Mouse (Mus musculus): ENCODE data around the gene Mief1.
A peak's percentile ranks its signal among the peaks of the same experiment; 100 is the strongest.

Gene Mief1

DNA sequence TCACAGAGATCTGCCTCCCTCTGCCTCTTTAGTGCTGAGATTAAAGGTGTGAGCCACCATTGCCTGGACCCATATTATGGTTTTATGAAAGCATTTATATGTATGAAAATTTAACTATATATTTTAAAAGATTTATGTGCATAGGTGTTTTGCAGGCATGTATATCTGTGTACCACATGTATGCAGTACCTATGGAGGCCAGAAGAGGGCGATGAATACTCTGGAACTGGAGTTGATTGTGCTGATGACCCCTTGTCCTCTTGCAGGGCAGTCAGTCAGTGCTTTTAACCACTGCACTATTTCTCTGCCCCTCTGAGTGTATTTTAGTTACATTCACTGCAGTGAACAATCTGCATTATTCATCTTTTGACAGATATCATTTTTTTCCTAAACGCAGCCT is 8.0 kb upstream of the Mief1 start:
- no peak for DNase-seq (ENCODE audit: extremely low read depth, low read depth, low spot score)

DNA sequence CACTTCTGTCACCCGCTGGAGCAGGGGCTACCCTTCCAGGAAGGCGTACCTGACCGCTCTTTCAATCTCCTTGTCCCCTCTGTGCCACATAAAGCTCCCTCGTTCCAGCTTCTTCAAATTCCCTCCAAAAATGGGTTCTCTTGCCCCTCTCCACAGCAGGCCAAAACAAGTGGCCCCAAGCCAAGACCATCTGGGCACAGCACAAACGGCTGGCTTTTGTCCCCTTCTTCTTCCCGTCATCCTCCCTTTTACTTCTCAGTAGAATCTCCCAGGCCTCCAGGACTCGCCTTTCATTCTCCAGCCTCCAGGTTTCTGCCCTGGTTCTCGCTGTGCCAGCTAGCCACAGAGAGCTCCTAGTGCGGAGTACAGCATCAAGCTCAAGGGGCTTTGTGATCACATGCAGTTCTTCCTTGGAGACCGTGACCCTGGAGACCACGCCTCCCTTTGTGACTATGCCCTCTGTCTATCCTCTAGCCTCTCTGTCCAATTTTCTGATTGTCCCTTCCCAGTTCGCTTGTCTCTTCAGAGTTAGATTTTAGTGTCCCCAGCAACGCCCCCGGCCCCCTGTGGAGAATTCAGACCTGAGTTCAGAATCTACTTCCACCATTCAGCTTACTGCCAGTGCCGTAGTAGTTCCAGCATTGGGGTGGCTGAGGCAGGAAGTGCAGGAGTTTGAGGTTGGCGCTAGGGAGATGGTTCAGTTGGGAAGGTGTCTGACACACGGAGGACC is 5.6 kb upstream of the Mief1 start:
- DNase-seq (ENCODE audit: extremely low read depth, low read depth, low spot score): no peak

DNA sequence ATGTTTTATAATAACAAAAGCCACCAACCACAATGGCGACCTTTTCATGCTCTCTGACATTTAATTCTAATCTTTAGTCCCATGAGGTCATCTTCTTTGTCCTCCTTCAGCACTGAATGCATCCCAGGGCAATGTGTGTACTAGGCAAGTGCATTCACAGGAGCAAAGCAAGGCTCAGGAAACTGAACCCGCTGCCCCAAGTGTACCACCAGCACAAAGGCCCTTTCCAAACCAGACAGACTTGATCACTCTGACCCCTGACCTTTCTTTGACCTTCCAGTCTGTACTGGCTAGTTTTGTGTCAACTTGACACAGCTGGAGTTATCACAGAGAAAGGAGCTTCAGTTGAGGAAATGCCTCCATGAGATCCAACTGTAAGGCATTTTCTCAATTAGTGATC is 1.5 kb upstream of the Mief1 start:
- DNase-seq (ENCODE audit: extremely low read depth, low read depth, low spot score): no peak

DNA sequence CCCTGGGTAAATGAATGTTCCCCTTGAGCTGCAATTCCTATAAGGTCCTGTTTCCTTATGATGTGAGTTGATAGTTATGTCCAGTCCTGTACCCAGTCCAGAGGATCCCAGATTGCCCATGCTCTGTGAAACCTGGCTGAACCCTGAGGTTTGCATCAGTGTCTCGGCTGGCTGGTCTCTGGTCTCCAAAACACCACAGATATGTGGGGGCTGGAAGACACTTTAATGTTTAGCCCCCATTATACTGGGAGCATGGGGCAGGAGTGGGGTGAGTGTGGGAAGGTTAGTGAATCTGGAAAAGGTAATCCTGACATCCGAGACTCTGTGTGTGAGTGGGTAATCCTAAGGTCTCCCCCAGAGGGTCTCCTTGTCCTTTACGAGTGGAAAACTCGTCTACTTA is 765 bp upstream of the Mief1 start:
- no peak for DNase-seq (ENCODE audit: extremely low read depth, low read depth, low spot score)

DNA sequence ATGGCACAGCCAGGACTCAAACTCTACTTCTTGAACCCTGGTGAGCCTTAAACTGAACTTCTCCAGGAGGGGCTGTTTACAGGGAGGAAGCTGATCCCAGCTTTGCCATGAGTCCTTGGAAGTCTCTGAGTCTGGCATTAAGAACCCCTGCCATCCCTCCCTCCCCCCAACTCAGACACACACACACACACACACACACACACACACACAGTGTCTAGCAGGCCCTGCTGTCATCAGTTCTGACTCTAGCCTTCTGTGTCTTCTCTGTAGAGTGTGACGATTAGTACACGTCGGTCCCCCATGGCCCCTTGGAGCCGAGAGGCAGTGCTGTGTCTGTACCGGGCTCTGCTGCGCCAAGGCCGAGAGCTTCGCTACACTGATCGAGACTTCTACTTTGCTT is 1.7 kb downstream of the Mief1 start, which contains the start of gene AC140267.1:
TSS of gene AC140267.1 (plus strand) at position 301 of the 400 bp plus-strand sequence.
- no peak for DNase-seq (ENCODE audit: extremely low read depth, low read depth, low spot score)

DNA sequence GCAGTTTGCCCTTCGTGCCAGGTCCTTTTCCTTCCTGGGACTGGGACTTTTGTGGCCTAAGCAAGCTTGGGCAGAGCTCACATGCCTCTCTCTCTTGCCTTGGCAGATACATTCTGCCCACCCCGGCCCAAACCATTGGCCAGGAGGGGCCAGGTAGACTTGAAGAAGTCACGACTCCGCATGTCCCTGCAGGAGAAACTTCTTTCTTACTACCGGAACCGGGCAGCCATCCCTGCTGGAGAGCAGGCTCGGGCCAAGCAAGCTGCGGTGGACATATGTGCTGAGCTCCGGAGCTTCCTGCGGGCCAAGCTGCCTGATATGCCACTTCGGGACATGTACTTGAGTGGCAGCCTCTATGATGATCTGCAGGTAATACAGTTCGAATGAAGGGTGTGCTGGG is 14.3 kb downstream of the Mief1 start:
- DNase-seq (ENCODE audit: extremely low read depth, low read depth, low spot score): no peak

DNA sequence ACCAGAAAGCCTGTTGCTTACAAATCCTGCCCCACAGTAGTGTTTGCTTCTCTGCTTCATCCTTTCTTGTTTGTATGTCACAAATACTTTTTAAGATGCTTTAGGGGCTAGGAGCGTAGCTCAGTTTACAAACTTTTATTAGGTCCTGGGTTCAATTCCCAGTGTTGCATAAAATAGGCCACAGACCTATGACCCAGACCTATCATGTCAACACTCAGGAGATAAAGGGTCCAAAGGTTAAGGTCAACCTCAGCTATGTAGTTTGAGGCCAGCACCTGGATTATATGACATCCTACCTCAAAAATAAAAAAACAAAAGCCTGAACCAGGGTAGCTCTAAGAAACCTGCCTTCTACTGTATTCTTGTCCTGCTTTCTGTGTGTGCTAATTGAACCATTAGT is 14.8 kb downstream of the Mief1 start:
- DNase-seq (ENCODE audit: extremely low read depth, low read depth, low spot score): no peak

DNA sequence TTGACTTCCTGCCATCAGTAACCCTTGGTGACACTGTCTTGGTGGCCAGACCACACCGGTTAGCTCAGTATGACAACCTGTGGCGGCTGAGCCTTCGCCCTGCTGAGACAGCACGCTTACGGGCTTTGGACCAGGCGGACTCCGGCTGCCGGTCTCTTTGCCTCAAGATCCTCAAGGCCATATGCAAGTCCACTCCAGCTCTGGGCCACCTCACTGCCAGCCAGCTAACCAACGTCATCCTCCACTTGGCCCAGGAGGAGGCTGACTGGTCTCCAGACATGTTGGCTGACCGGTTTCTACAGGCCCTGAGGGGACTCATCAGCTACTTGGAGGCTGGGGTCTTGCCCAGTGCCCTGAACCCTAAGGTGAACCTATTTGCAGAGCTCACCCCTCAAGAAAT is 15.9 kb downstream of the Mief1 start:
- DNase-seq (ENCODE audit: extremely low read depth, low read depth, low spot score): no peak

DNA sequence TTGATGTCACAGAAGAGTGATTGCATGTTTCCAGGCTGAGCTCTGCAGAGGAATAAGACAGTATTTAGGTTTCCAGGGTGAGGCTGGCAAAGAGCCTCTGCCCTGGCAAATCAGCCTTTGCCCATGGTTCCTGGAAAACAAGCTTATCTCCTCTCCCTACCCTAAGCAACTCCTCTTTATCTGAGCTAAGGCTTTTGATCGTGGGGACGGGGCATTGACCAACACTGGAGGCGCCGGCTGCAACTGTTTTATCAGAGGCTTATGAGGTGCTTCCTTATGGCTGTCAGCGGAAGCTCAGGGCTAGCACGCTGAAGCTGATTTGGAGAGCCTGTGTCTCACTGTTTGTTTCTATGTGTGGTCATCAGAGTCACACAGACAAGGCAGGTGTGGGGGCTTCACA is 16.8 kb downstream of the Mief1 start:
- DNase-seq (ENCODE audit: extremely low read depth, low read depth, low spot score): no peak

DNA sequence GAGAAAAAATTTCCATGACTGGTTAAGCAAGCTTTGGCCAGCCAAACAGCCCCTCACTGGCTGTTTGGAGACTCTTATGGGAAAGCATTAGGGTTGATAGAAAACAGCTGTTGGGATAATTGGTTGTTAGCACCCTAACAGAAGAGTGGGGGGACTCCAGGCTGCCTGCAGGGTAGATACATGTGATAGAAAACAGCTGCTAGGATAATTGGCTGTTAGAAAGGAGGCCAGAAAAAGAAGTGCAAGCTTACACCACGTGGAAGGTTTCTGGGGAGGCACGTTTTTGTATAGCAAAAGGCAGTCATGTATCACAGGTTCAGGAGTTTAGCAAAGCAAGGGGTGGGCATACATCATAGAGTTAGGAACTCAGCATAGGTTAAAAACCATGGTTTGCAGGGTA is 19.7 kb downstream of the Mief1 start:
- no peak for DNase-seq (ENCODE audit: extremely low read depth, low read depth, low spot score)

DNA sequence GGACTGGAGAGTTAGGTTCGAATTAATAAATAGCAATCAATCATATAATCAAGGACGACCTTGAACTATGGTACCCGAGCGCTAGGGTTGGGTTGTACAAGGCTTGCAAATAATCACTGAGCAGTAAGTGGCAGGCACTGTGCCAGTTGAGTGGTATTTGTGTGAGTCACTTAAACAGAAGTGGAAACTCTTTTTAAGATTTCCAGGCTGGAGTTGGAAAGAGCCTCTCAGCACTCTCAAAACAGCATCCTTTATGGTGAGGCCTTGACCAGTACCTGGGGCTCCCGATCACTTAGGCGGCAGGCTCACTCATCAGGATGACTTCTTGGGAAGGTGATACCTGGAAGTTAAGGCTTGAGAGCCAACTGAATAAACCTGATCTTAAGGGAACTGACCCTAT is 20.4 kb downstream of the Mief1 start:
- DNase-seq (ENCODE audit: extremely low read depth, low read depth, low spot score): no peak

DNA sequence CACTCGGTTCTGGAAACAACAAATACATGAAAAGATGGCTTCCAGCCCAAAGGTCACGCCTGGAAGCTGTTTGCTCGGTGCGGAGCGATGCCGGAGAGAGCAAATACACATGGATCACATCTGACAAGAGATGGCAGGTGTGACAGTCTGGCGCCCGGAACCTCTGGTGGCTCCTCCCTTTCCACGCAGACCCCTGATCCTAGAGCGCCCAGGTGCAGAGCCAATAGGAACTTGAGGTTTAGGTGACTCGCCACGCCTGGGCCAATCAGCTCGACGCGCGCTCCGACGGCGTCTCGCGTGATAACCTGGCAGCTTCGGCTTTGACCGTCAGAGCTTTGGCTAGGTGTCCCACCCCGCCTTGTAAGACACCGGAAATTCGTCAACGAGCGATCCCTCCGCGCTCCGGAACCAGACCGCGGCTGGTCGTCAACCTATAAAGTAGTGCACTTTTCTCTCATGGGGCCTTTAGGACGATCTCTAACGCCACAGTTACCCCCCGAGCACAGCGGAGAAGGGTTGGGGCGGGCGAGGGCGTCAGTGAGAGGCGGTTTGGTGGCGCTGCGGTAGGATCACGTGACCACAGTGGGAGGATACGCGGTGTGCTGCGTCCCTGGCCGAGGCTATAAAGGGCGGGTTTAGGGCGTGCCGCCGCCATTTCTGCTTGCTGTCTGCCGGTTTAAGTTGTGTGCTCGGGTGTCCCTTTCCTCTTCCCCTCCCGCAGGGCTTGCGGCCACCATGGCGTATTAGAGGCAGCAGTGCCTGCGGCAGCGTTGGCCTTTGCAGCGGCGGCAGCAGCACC is 21.2 kb downstream of the Mief1 start, which contains the start of gene Atf4:
TSS of gene Atf4 (plus strand) at position 338 of the 799 bp plus-strand sequence.
- DNase-seq (ENCODE audit: extremely low read depth, low read depth, low spot score): peak; percentile 97

DNA sequence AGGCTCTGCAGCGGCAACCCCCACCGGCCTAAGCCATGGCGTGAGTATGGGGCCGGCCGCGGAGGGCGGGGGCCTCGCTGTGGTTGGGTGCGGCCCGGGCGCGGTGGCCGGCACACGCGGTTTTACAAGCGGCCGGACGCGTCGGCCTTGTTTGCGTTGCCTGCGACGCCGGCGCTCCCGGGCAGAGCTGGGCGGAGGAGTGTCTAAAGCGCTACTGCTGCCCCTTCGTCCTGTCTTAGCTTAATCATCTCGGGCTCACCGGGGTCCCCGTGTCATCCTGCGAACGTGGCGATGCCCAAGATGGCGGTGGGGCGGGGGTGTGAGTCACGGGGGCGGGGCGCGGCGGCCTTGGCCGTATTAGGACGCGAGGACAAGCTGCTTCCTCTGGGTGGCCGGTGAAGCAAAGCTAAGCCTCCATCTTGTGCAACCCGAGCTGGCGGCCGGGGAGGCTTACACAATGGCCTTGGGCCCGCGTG is 21.9 kb downstream of the Mief1 start:
- no peak for DNase-seq (ENCODE audit: extremely low read depth, low read depth, low spot score)

DNA sequence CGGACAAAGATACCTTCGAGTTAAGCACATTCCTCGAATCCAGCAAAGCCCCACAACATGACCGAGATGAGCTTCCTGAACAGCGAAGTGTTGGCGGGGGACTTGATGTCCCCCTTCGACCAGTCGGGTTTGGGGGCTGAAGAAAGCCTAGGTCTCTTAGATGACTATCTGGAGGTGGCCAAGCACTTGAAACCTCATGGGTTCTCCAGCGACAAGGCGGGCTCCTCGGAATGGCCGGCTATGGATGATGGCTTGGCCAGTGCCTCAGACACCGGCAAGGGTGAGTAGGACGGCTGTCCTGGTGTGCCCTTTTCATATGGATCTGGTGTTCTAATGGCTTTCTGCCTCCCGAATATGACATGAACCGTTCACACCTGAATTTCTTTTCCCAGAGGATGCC is 22.4 kb downstream of the Mief1 start:
- DNase-seq (ENCODE audit: extremely low read depth, low read depth, low spot score): no peak

DNA sequence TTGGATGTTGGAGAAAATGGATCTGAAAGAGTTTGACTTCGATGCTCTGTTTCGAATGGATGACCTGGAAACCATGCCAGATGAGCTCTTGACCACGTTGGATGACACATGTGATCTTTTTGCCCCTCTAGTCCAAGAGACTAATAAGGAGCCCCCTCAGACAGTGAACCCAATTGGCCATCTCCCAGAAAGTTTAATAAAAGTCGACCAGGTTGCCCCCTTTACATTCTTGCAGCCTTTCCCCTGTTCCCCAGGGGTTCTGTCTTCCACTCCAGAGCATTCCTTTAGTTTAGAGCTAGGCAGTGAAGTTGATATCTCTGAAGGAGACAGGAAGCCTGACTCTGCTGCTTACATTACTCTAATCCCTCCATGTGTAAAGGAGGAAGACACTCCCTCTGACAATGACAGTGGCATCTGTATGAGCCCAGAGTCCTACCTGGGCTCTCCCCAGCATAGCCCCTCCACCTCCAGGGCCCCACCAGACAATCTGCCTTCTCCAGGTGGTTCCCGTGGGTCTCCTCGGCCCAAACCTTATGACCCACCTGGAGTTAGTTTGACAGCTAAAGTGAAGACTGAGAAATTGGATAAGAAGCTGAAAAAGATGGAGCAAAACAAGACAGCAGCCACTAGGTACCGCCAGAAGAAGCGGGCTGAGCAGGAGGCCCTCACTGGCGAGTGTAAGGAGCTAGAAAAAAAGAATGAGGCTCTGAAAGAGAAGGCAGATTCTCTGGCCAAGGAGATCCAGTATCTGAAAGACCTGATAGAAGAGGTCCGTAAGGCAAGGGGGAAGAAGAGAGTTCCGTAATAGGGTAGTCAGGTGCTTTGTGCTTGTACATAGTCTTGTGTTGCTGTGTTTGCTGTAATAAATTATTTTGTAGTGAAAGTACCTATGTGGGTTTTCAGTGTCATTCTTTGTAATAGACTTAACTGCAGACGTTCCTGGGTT is 23.1 kb downstream of the Mief1 start:
- DNase-seq (ENCODE audit: extremely low read depth, low read depth, low spot score): no peak

DNA sequence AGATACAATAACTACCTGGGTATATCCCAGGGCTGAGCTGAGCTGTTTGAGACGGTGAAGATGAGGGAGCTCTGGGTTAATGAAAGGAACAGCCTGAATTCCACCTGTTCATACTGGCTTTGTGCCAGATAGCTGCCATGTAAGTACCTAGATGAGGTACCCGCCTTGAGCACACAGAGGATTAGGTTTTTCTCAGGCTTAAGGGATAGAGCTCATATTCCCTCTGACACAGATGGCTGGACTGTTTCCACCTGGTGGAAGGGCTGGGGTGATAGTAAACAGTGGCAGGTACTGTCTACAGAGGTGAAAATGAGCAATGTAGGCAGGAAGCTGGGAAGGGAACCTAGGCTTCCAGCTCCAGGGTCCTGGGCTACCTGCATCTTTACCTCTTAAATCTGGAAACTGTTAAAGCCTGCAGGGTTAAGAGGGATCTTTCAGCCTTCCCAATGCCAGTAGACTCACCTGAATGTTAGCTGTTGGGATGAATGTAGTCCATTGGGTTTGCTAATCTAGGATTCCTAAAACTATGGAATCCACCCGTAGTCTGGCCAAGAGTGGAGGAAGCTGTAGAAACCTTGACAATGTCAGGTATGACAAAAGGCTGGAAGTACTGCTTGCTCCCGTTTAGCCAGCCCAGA is 23.9 kb downstream of the Mief1 start:
- DNase-seq (ENCODE audit: extremely low read depth, low read depth, low spot score): no peak

DNA sequence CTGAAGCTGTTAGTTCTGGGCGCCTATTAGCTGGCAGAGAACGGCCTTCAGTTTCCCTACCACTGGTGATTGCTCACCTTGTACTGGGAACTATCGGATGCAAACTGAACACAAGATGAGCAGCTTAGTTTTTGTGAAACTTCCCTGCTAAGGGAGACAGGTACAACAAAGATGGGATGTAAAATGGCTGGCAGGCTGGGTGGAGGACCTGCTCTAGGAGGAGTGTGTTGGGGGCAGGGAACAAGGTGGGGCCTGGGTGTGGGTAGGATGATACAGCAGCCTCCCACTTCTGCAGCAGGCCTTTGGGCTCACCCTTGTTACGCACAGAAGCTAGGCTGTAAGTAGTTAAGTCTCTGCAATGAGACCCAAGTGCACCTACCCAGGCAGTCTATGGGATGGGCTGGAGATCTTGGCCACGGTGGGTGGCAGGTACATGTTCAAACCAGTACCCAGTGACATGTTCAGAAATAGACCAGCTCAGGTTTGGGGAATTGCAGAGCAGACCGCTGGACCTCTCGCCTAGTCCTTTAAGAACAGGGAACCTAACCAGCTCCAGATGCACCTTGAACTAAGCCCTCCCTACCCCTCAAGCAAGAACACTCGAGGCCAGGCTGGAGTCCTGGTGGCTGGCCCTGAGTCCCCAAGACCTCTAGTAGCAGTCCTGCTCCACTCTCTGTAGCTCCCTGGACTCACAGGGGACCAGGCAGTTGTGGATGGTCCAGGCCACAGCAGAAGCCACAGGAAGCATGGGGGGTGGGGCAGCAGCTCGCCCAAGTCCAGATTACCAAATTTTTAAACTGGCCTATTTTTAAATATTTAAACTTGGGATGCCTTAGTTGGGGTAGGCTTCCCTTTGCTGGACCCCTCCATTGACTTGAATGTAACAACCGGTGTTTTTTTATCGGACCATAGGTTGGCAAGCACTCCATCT is 24.7 kb downstream of the Mief1 start:
- DNase-seq (ENCODE audit: extremely low read depth, low read depth, low spot score): no peak

DNA sequence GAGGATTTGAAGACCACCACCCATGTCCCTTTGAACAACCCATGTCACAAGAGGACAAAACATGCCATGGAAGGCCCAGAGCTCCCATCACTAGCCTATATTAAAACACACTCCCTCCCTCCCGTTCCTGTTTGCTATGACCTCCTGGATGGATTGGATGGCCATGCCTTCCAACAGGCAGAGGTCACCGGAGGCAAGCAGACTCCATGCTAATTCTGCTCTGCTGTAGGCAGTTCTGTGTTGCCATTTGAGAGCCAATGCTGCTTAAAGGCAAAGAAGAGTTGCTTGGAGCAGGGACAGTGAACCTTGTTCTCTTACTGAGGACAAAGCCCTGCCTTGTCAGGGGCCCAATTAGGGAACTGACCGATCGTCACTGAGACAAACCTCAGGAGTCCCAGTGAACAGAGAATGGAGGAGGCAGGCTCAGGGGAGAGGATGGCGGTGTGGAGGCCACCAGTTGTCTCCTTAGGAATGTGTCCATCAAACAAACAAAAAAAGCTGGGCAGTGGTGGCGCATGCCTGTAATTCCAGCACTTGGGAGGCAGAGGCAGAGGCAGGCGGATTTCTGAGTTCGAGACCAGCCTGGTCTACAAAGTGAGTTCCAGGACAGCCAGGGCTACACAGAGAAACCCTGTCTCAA is 25.7 kb downstream of the Mief1 start:
- DNase-seq (ENCODE audit: extremely low read depth, low read depth, low spot score): no peak

DNA sequence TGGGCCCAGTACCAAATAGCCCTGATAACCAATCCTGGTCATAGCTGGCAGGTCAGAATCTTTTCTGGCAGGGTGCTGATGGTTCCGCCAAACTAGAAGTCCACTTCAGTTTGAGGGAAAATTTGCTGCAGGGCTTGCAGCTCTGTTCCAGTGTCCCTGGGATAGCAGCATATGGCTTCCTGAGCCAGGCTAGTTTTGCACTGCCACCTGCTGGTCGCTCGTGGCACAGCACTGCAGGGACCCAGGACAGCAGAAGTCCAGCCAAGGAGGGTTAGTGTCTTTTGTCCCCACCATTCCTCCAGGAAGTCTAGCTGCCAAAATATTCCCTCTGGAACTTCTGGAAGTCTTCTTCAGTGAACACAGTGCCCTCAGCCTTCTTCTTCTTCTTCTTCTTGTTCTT is 26.9 kb downstream of the Mief1 start:
- no peak for DNase-seq (ENCODE audit: extremely low read depth, low read depth, low spot score)
